Mouse (Mus musculus): Measurements from ENCODE around the gene Vsig2. TPM values are rescaled to one million over a fixed set of nuclear protein-coding genes. Genes with fewer than 3 reads are reported as not detected.
A peak's percentile ranks its signal among the peaks of the same experiment; 100 is the strongest.

The Vsig2 gene
- polyA plus RNA-seq, 1 experiment from 2014 or later = 6.1 TPM

GRCm38 (mm10) chr9:37525461-37525860 lies 13.6 kb upstream of the Vsig2 start:
- Histone ChIP-seq H3K36me3 (ENCODE audit: control insufficient read depth, insufficient read depth) (peaks cover 19% of the 10 kb centered on the region), H3K27ac (ENCODE audit: low read depth, low read length) (no peak overlapping the region), H3K9me3 (ENCODE audit: control insufficient read depth) (no peaks in the 10 kb centered on the region), H3K4me3 (ENCODE audit: low read depth, low read length) (no peak overlapping the region), H3K4me2 (replicated peaks; ENCODE audit: low read depth) (no peak overlapping the region), H3K4me1 (replicated peaks; ENCODE audit: control insufficient read depth, insufficient read depth, low read length) (no peaks in the 10 kb centered on the region), H3K9ac (ENCODE audit: low read depth, low read length) (no peak overlapping the region), H3K27me3 (replicated peaks; ENCODE audit: control insufficient read depth, insufficient read depth, low read length) (peaks cover 22% of the 10 kb centered on the region)
- WGBS = 82% methylated on average over 2 of the region's 2 CpGs
- no peak for ATAC-seq
- TF ChIP-seq CTCF (IDR thresholded peaks at IDR 0.05; ENCODE audit: low read depth) = no peak

- H3K27me3 ChIP-seq (replicated peaks; ENCODE audit: control insufficient read depth, insufficient read depth, low read length) = peaks cover 22% of the 10 kb centered on the region
- no peak overlapping the region for H3K4me3 ChIP-seq (ENCODE audit: low read depth, low read length)
- peak; percentile 47; the same call in 1 of the 2 replicates for TF ChIP-seq CTCF (IDR thresholded peaks at IDR 0.05; ENCODE audit: low read depth)
- H3K27ac ChIP-seq (ENCODE audit: low read depth, low read length) = no peak overlapping the region
- H3K9ac ChIP-seq (ENCODE audit: low read depth, low read length) = no peak overlapping the region
- ATAC-seq = no peak
- peaks cover 11% of the 10 kb centered on the region for H3K36me3 ChIP-seq (ENCODE audit: control insufficient read depth, insufficient read depth)
- H3K4me2 ChIP-seq (replicated peaks; ENCODE audit: low read depth) = peak overlapping the region; percentile 54
- 41% methylated on average over 21 of the region's 21 CpGs for WGBS
- H3K4me1 ChIP-seq (replicated peaks; ENCODE audit: control insufficient read depth, insufficient read depth, low read length) = peaks cover 7% of the 10 kb centered on the region; the same call in 1 of the 2 replicates
- H3K9me3 ChIP-seq (ENCODE audit: control insufficient read depth) = no peaks in the 10 kb centered on the region
Measured at GRCm38 (mm10) chr9:37526443-37527395, 12.3 kb upstream of the Vsig2 start.

- WGBS = 23% methylated on average over 41 of the region's 41 CpGs
- Histone ChIP-seq H3K9ac (ENCODE audit: low read depth, low read length) (0 out of 2 replicates have a peak within 1 kb of the TSS, but pooled peaks have one; percentile 11), H3K27me3 (replicated peaks; ENCODE audit: control insufficient read depth, insufficient read depth, low read length) (peaks cover 22% of the 10 kb centered on the region), H3K27ac (ENCODE audit: low read depth, low read length) (peak within 1 kb of the TSS; percentile 54), H3K4me1 (replicated peaks; ENCODE audit: control insufficient read depth, insufficient read depth, low read length) (peaks cover 7% of the 10 kb centered on the region; the same call in 1 of the 2 replicates), H3K9me3 (ENCODE audit: control insufficient read depth) (no peaks in the 10 kb centered on the region), H3K4me3 (ENCODE audit: low read depth, low read length) (peak within 1 kb of the TSS; percentile 45), H3K36me3 (ENCODE audit: control insufficient read depth, insufficient read depth) (peaks cover 10% of the 10 kb centered on the region), H3K4me2 (replicated peaks; ENCODE audit: low read depth) (peak within 1 kb of the TSS; percentile 54)
- TF ChIP-seq CTCF (IDR thresholded peaks at IDR 0.05; ENCODE audit: low read depth) = peak; percentile 15; the same call in 1 of the 2 replicates
- ATAC-seq = no peak
Measured at GRCm38 (mm10) chr9:37527396-37528224, 11.4 kb upstream of the Vsig2 start, which contains the start of gene Esam. Esam (plus strand) TSS chr9:37528078.

GRCm38 (mm10) chr9:37528225-37528970 lies 10.7 kb upstream of the Vsig2 start:
- peak overlapping the region; percentile 54; the same call in 1 of the 2 replicates for H3K27ac ChIP-seq (ENCODE audit: low read depth, low read length)
- peak overlapping the region; percentile 45 for H3K4me3 ChIP-seq (ENCODE audit: low read depth, low read length)
- 0 out of 2 replicates have a peak, but pooled peaks cover 2% of the 10 kb centered on the region for H3K36me3 ChIP-seq (ENCODE audit: control insufficient read depth, insufficient read depth)
- H3K4me2 ChIP-seq (replicated peaks; ENCODE audit: low read depth) = peak overlapping the region; percentile 54; the same call in 1 of the 2 replicates
- H3K27me3 ChIP-seq (replicated peaks; ENCODE audit: control insufficient read depth, insufficient read depth, low read length) = peaks cover 22% of the 10 kb centered on the region
- no peak for TF ChIP-seq CTCF (IDR thresholded peaks at IDR 0.05; ENCODE audit: low read depth)
- WGBS = 52% methylated on average over 9 of the region's 9 CpGs
- no peak for ATAC-seq
- H3K9me3 ChIP-seq (ENCODE audit: control insufficient read depth) = no peaks in the 10 kb centered on the region
- peaks cover 7% of the 10 kb centered on the region; the same call in 1 of the 2 replicates for H3K4me1 ChIP-seq (replicated peaks; ENCODE audit: control insufficient read depth, insufficient read depth, low read length)
- H3K9ac ChIP-seq (ENCODE audit: low read depth, low read length) = no peak overlapping the region

GRCm38 (mm10) chr9:37530031-37530887 lies 8.8 kb upstream of the Vsig2 start:
- Histone ChIP-seq H3K9me3 (ENCODE audit: control insufficient read depth) (no peaks in the 10 kb centered on the region), H3K27me3 (replicated peaks; ENCODE audit: control insufficient read depth, insufficient read depth, low read length) (peaks cover 22% of the 10 kb centered on the region), H3K4me2 (replicated peaks; ENCODE audit: low read depth) (peak overlapping the region; percentile 95), H3K4me1 (replicated peaks; ENCODE audit: control insufficient read depth, insufficient read depth, low read length) (peaks cover 7% of the 10 kb centered on the region; the same call in 1 of the 2 replicates), H3K4me3 (ENCODE audit: low read depth, low read length) (peak overlapping the region; percentile 45), H3K27ac (ENCODE audit: low read depth, low read length) (peak overlapping the region; percentile 54), H3K9ac (ENCODE audit: low read depth, low read length) (peak overlapping the region; percentile 23; the same call in 1 of the 2 replicates), H3K36me3 (ENCODE audit: control insufficient read depth, insufficient read depth) (peaks cover 4% of the 10 kb centered on the region; the same call in 1 of the 2 replicates)
- peak; percentile 52 for ATAC-seq
- TF ChIP-seq CTCF (IDR thresholded peaks at IDR 0.05; ENCODE audit: low read depth) = peak; percentile 57
- WGBS = 4% methylated on average over 32 of the region's 32 CpGs
